Mouse (Mus musculus): Measurements from ENCODE around the gene Chst11. TPM values are rescaled to one million over a fixed set of nuclear protein-coding genes. Genes with fewer than 3 reads are reported as not detected.
"Not testable (repeated sequence)": the region's sequence is repeated elsewhere in the genome, so short reads cannot be mapped to it uniquely, and the experiment has no call there.

The Chst11 gene
- total RNA-seq, 2 experiments from 2014 or later, result 30.1 to 33.7 TPM

GRCm38 (mm10) chr10:83106152-83106746 lies 121.0 kb downstream of the Chst11 start:
- DNase-seq (ENCODE audit: low spot score in 2 of 2), result peak; percentile 20 to 68

- no peak for DNase-seq (ENCODE audit: low spot score in 2 of 2)
Measured at GRCm38 (mm10) chr10:83107385-83107784, 122.1 kb downstream of the Chst11 start.

DNA sequence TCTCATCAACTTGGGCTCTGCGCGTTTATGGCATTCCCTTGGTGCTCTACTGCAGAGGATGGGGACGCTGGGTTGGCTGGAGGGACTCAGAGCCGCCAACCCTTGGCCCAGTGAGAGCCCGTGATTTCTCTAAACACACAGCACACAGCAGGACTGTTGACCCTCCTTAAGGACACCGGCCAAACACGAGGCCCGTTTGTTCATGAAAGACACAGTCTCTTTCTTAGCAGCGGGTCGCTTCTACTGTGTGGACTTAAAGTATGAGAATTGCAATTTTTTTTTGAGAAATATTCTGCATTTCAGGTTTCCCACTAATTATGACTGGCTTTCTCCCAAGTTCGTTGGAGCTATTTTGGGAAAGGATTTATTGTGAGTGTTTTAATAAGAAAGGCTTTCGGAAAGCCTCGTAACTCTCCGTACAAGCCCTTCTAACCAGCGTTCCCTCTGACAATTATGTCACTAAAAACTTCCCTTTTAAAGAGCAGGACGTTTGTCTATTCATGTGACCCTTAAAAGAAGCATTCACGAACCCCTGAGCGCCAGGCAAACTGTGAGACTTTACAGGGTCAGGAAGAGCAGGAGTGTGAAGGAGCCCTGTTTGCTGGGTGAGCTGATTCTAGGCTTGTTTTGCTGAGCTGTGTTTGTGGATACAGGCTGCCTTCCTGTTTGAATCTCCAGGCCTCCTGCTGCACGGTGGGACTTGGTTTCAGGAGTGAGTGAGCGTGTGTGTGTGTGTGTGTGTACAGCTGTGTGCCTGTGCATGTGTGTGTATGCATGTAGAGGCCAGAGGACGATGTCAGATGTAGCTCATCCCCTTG lies 122.8 kb downstream of the Chst11 start:
- no peak for DNase-seq (ENCODE audit: low spot score in 2 of 2)

DNA sequence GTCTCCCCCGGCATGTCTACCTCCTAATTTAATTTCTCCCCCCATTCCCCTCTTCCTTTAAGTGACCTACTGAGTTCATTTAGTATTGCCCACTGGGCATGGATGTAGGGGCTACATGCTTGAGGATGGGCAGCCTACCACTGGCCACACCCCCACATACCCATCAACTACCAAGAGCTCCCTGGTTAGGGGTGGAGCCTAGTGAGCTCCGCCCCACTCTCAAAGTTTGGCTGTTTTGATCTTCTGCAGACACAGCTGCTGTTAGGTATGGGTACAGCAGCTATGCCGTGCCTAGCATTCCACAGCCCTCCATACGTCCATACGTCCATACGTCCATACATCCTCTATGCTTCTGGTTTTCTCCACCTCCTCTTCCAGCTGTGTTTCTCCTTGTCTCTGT lies 123.6 kb downstream of the Chst11 start:
- no peak for DNase-seq (ENCODE audit: low spot score in 2 of 2)

- peak; percentile 11 to 36 for DNase-seq (ENCODE audit: low spot score in 2 of 2)
Measured at GRCm38 (mm10) chr10:83111046-83111445, 125.7 kb downstream of the Chst11 start.

DNA sequence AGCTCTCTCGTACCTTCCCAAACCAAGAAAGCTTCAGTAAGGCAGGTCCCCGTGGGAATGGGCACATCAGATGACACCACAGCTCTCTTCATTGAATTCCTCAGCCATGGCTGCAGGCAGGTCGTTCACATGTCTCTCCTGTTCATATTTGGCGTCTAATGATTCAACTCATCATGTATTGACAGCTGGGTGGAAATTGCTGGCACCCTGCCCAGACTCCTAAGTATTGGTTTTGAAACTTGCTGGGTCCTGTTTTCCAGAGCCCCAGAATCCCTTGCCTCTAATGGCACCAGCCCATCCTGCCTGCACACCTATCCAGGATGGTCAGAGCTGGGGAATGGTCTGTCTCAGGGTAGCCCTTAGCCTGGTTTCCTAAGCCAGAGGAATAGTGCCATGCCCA lies 127.0 kb downstream of the Chst11 start:
- peak in 1 of 2 experiments; percentile 17 for DNase-seq (ENCODE audit: low spot score in 2 of 2)

DNA sequence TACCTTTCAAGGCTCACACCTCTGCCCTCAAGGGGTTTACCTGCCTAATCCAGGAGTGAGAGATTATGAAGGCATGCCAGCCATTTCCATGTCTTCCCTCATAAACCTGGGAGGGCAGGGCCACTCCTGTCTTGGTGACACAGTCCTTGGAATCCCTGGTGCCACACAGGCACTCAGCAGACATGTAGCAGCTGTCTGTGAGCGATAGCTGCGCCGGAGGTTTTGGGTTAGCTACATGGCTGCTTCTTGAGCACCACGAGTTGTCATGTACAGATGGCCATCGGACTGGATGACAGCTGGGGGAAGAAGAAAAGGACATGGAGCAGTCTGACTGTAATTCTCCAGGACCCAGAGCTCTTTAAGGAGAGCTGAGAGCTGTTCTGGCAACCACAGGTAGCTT lies 129.3 kb downstream of the Chst11 start:
- DNase-seq (ENCODE audit: low spot score in 2 of 2), result no peak

DNA sequence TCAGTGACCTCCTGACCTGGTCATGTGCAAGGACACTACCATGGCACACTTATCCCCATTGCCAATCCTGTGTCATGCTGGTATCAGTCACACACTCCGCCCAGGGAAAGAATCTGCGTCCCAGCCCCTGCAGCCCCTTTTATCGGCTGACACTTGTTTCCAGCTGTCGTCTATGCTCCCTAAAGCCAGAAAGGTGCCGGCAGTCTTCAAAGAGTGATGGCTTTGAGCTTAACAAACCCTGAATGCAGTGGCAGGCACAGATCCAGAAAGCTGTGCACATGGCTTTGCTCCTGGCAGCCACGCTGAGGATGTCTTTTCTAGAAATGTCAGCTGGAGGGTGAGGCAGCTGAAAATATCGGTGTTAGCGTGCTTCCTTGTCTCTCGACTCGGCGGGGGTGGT lies 131.6 kb downstream of the Chst11 start:
- peak in 1 of 2 experiments; percentile 17 for DNase-seq (ENCODE audit: low spot score in 2 of 2)

DNA sequence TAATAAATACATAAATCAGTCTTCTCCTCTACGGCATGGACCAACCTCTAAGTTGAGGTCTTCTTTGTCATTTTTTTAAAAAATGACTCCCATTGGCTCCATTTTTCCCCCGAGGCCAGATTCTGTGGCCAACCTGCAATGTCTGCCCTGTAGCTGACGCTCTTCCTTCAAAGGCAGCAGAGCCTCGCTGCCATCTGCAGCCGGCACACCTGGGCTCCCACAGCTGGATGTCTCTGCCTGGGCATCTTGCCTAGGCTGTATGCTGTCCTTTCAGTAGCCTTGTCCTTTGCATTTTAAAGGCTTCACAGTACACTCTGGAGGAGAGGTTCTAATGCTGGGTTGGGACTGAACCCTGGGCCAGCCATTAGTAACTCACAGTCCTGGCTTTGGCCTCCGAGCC lies 132.6 kb downstream of the Chst11 start:
- no peak for DNase-seq (ENCODE audit: low spot score in 2 of 2)

DNA sequence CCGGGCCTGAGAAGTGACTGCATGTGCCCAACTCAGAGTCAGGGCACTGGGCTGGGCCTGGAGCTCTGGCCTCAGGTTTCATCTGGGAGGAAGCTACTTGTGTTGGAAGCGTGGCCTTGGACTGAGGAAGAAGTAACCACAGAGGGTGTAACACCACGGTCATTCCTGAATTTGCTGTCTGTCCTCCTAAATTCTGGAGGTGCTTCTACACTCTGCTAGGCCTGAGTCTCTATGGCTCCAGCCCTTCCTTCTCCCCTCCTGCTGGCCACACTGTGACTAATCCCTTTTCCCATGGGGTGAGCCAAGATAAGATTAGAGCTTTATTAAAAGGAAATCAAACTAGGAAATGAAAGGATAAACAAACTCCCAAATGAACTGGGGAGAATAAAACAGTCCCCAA lies 133.3 kb downstream of the Chst11 start:
- no peak for DNase-seq (ENCODE audit: low spot score in 2 of 2)

DNA sequence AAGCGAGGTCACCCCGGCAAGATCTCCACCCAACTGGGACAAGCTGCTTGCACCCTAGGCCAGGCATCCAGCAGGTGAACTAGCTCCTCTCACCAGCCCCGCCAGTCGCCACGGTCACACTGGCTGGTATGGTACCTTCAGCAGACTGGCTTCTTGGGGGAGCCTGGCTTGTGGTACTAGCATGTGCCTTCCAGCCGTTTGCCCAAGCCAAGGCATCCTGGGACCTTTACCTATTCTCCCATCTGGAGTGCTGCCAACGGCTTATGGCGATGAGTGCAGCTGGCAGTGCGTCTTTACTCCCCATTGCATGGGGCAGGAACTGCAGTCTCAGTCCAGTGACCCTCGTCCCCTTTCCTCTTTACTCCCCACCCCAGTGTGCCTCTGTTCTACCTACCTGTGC lies 133.7 kb downstream of the Chst11 start:
- DNase-seq (ENCODE audit: low spot score in 2 of 2), result no peak

DNA sequence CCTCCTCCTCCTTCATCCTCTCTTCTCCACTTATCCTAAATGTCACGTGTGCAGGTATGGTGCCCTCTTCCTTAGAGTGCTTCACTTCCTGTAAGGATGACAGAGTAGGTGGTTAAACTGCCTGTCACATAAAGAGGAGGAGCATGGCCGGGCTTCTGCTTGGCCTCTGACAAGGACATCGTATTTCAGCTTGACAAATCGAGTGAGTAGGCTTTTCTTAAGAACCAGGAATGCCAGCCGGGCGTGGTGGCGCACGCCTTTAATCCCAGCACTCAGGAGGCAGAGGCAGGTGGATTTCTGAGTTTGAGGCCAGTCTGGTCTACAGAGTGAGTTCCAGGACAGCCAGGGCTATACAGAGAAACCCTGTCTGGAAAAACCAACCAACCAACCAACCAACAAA lies 134.2 kb downstream of the Chst11 start:
- DNase-seq (ENCODE audit: low spot score in 2 of 2), result not testable (repeated sequence)

GRCm38 (mm10) chr10:83119909-83120308 lies 134.6 kb downstream of the Chst11 start:
- no peak for DNase-seq (ENCODE audit: low spot score in 2 of 2)

- no peak for DNase-seq (ENCODE audit: low spot score in 2 of 2)
Measured at GRCm38 (mm10) chr10:83120938-83121337, 135.6 kb downstream of the Chst11 start.

GRCm38 (mm10) chr10:83124560-83124959 lies 139.3 kb downstream of the Chst11 start:
- no peak for DNase-seq (ENCODE audit: low spot score in 2 of 2)

- no peak for DNase-seq (ENCODE audit: low spot score in 2 of 2)
Measured at GRCm38 (mm10) chr10:83126447-83126846, 141.1 kb downstream of the Chst11 start.

GRCm38 (mm10) chr10:83128435-83128834 lies 143.1 kb downstream of the Chst11 start:
- DNase-seq (ENCODE audit: low spot score in 2 of 2), result no peak

- DNase-seq (ENCODE audit: low spot score in 2 of 2), result no peak
Measured at GRCm38 (mm10) chr10:83129624-83130218, 144.4 kb downstream of the Chst11 start.

GRCm38 (mm10) chr10:83130611-83131010 lies 145.3 kb downstream of the Chst11 start:
- DNase-seq (ENCODE audit: low spot score in 2 of 2), result no peak

DNA sequence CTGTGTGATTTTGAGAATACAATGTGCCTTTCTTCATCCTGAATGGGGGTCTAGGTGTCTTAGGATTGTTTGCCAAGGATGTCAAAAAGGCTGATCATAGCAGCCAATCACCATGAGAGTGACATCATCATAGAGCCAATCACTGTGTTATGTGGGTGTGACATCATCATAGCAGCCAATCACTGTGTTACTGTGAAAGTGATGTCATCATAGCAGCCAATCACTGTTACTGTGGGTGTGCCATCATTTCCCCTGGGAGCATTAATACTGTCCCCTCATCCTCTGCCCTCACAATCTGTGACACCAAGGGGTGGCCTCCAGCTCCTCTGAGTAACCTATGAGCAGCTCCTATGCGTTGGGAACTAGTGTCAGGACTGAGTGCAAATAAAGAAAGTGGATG lies 146.6 kb downstream of the Chst11 start:
- no peak for DNase-seq (ENCODE audit: low spot score in 2 of 2)

DNA sequence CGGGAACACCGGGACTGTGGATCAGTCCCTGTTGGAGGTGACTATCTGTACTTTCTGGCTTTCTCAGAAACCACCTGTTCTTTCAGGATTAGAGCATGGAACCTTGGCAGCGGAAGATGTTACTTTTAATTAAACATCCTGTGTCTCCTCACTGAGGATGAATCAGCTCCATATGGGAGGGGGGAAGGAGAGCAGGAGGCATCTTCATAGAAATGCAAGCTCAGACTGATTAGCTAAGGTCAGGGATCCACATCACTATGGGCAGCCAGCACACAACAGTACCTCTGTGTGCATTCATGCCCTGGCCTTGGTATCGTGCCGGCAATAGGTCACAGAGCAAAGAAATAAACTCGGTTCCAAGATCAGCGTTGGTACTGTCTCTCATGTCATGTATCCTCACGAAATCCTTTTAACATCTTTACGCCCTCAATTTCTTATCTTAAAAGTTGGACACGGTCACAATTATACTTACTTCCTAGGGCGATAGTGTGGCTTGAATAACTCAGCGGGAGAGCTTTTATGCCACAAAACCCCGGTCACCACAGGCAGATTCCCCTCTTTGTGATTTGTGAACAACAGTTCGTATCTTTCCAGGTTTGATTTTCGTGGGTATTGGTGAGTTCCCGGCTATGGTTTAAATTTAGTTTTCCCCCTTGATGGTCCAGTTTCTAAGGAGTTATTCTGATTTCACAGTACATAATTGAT lies 148.7 kb downstream of the Chst11 start:
- no peak for DNase-seq (ENCODE audit: low spot score in 2 of 2)

DNA sequence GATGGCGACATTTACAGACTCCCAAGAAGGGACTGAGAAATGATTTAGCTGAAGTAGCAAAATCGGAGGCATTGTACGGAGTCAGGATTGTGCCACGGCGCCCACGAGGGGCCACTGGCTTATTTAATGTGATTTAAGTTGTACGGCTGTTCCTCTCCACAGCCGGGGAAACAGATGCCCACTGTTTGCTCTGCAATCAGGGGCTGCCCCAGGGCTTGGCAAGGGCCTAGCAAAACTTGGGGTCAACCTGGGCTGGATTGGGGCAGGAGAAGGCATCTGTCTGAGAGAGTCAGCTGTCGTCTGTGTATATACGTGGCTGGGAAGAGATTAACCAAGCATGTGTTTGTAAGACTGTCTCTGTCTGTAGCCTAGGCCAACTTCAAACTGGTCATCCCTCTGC lies 149.6 kb downstream of the Chst11 start:
- no peak for DNase-seq (ENCODE audit: low spot score in 2 of 2)

All from left cerebral cortex, adult 18-20 months (tissue).